13 mouse cellular contexts compared by ENCODE assay signal in genomic region chr6:91549621-91550020, GRCm38 (mm10). TPM values are rescaled to one million over a fixed set of nuclear protein-coding genes. Genes with fewer than 3 reads are reported as not detected.
A peak's percentile ranks its signal among the peaks of the same experiment; 100 is the strongest.
DNase-seq lines count a peak whose midpoint lies in the region; ATAC-seq lines count a peak whose summit lies in the region.
"Had no signal": no experiment of that assay in that cellular context is flagged by ENCODE, and none has a peak within 500 bp of the region (broad histone marks: within the 10 kb centered on the region; RNA-seq: fewer than 3 reads in every experiment).

No protein-coding gene starts in this region.

- H3K9me3 ChIP-seq in kidney, embryonic 14.5 days (ENCODE audit: control insufficient read depth, low read length): no peaks in the 10 kb centered on the region
- H3K9me3 ChIP-seq in limb, embryonic 12.5 days: no peaks in the 10 kb centered on the region
- H3K9me3 ChIP-seq in liver, embryonic 12.5 days (replicated peaks): no peaks in the 10 kb centered on the region

- no peaks in the 10 kb centered on the region for H3K36me3 ChIP-seq in kidney, embryonic 14.5 days (ENCODE audit: control insufficient read depth, insufficient read depth, low read length)
- no peaks in the 10 kb centered on the region for H3K36me3 ChIP-seq in limb, embryonic 12.5 days
- H3K36me3 ChIP-seq in liver, embryonic 12.5 days: no peaks in the 10 kb centered on the region

- peak; percentile 68 for ATAC-seq in kidney, embryonic 14.5 days (ENCODE audit: low FRiP score, low TSS enrichment)
- ATAC-seq in limb, embryonic 12.5 days (ENCODE audit: insufficient number of reproducible peaks, insufficient read depth, low FRiP score, low TSS enrichment, low read depth): 0 out of 2 replicates have a peak, but pooled peaks have one; percentile 37
- no peak for ATAC-seq in liver, embryonic 12.5 days
- ATAC-seq: inflammation-experienced regulatory T-cells, adult 6 months had no signal

- WGBS in kidney, embryonic 14.5 days: 30% methylated on average over 5 of the region's 5 CpGs
- WGBS in limb, embryonic 12.5 days: 17% methylated on average over 5 of the region's 5 CpGs
- 64% methylated on average over 5 of the region's 5 CpGs for WGBS in liver, embryonic 12.5 days (ENCODE audit: insufficient replicate concordance)

- no peak overlapping the region for H3K4me2 ChIP-seq in kidney, embryonic 14.5 days (replicated peaks; ENCODE audit: low read depth, low read length)
- no peak overlapping the region for H3K4me2 ChIP-seq in limb, embryonic 12.5 days
- H3K4me2 ChIP-seq in liver, embryonic 12.5 days: no peak overlapping the region

- H3K4me3 ChIP-seq in kidney, embryonic 14.5 days (ENCODE audit: low read length): no peak overlapping the region
- H3K4me3 ChIP-seq in limb, embryonic 12.5 days (replicated peaks): no peak overlapping the region
- H3K4me3 ChIP-seq in liver, embryonic 12.5 days: no peak overlapping the region

- DNase-seq in kidney, postnatal 14 days: no peak
- DNase-seq in embryo, embryonic 9.5 days (ENCODE audit: extremely low spot score): peak; percentile 53
- DNase-seq in lung, postnatal 14 days: peak; percentile 76
- no peak for DNase-seq in layer of hippocampus, adult 8-10 months (ENCODE audit: low spot score in 2 of 2)
- no peak for DNase-seq in layer of hippocampus, postnatal 14 days (ENCODE audit: low spot score in 2 of 2)
- DNase-seq: B cell, adult 2 months; cerebellum, adult 18-20 months; heart, postnatal 36 days; right cerebral cortex, postnatal 25 days had no signal

- H3K9ac ChIP-seq in kidney, embryonic 14.5 days (ENCODE audit: low read depth, low read length): no peak overlapping the region
- no peak overlapping the region for H3K9ac ChIP-seq in limb, embryonic 12.5 days (replicated peaks)
- H3K9ac ChIP-seq in liver, embryonic 12.5 days: no peak overlapping the region

- no peak overlapping the region for H3K27ac ChIP-seq in kidney, embryonic 14.5 days (ENCODE audit: low read depth, low read length)
- H3K27ac ChIP-seq in limb, embryonic 12.5 days: no peak overlapping the region
- H3K27ac ChIP-seq in liver, embryonic 12.5 days: no peak overlapping the region

- H3K27me3 ChIP-seq in kidney, embryonic 14.5 days (ENCODE audit: control insufficient read depth, insufficient read depth, low read length): no peaks in the 10 kb centered on the region
- no peaks in the 10 kb centered on the region for H3K27me3 ChIP-seq in limb, embryonic 12.5 days
- H3K27me3 ChIP-seq in liver, embryonic 12.5 days (replicated peaks): peaks cover 6% of the 10 kb centered on the region

- H3K4me1 ChIP-seq in kidney, embryonic 14.5 days (ENCODE audit: control insufficient read depth, insufficient read depth, low read length): peaks cover 4% of the 10 kb centered on the region; the same call in 1 of the 2 replicates
- peaks cover 5% of the 10 kb centered on the region for H3K4me1 ChIP-seq in limb, embryonic 12.5 days (replicated peaks)
- H3K4me1 ChIP-seq in liver, embryonic 12.5 days: no peaks in the 10 kb centered on the region; the same call in 1 of the 2 replicates

RNA-seq across cellular contexts. Expression of gene Lsm3, which starts 33.9 kb away (rescaled TPM):
- 332 and 459 TPM in 2 replicates for polyA plus RNA-seq in kidney, embryonic 14.5 days (2014; fragmentation: Nextera tagmentation; extraction: Ambion mirVana)
- polyA plus RNA-seq in limb, embryonic 12.5 days (2016; fragmentation: Nextera tagmentation; extraction: Ambion mirVana): 344 and 347 TPM in 2 replicates
- 179 and 189 TPM in 2 replicates for polyA plus RNA-seq in liver, embryonic 12.5 days (2016; fragmentation: Nextera tagmentation; extraction: Ambion mirVana)
- total RNA-seq in layer of hippocampus, adult 8-10 months (2022): 10 to 100 TPM; 32.4 to 35.7 (median 32.9) TPM
- 10 to 100 TPM; 39.5 to 41.7 TPM for total RNA-seq in layer of hippocampus, postnatal 14 days (2021)

RNA-seq across cellular contexts. Expression of gene Xpc, which starts 33.9 kb away (rescaled TPM):
- 15.8 and 25.4 TPM in 2 replicates for polyA plus RNA-seq in kidney, embryonic 14.5 days (2014; fragmentation: Nextera tagmentation; extraction: Ambion mirVana)
- polyA plus RNA-seq in limb, embryonic 12.5 days (2016; fragmentation: Nextera tagmentation; extraction: Ambion mirVana): 26.3 and 26.4 TPM in 2 replicates
- 7.7 and 8.3 TPM in 2 replicates for polyA plus RNA-seq in liver, embryonic 12.5 days (2016; fragmentation: Nextera tagmentation; extraction: Ambion mirVana)
- 10 to 100 TPM; 11.7 to 16.0 (median 13.7) TPM for total RNA-seq in layer of hippocampus, adult 8-10 months (2022)
- total RNA-seq in layer of hippocampus, postnatal 14 days (2021): 10 to 100 TPM; 11.8 to 13.0 TPM

Comparison
In these comparisons a context has a peak if more than half of its experiments do, and no peak if none do; other contexts are left out.
1. DNase-seq: peak in embryo, embryonic 9.5 days (single experiment) and lung, postnatal 14 days (single experiment); none in kidney, postnatal 14 days (single experiment), layer of hippocampus, adult 8-10 months (0 of 2) and layer of hippocampus, postnatal 14 days (0 of 2).